In genomic region chr2:122301081-122301920, GRCm38 (mm10) we compare ENCODE assay signal across 7 mouse cellular contexts. TPM values are rescaled to one million over a fixed set of nuclear protein-coding genes. Genes with fewer than 3 reads are reported as not detected.
DNase-seq lines count a peak whose midpoint lies in the region; ATAC-seq lines count a peak whose summit lies in the region.

No protein-coding gene starts in this region.

- no peak for ATAC-seq in stomach, embryonic 15.5 days (ENCODE audit: insufficient read depth, low FRiP score, low read depth)

- H3K27me3 ChIP-seq in megakaryocyte, embryonic 14.5 days (replicated peaks), result peaks cover 96% of the 10 kb centered on the region
- H3K27me3 ChIP-seq in stomach, embryonic 15.5 days (replicated peaks), result peaks cover 91% of the 10 kb centered on the region

- peak; percentile 33 for DNase-seq in urinary bladder, postnatal 14 days (ENCODE audit: low spot score)
- no peak for DNase-seq in urinary bladder, postnatal 10 days (ENCODE audit: low spot score)
- DNase-seq in cerebellum, adult 9-10 months, result peak; percentile 31
- peak; percentile 9 to 11 for DNase-seq in frontal cortex, postnatal 25 days (ENCODE audit: low spot score in 2 of 2)
- peak; percentile 40 for DNase-seq in kidney, postnatal 14 days

- H3K36me3 ChIP-seq in megakaryocyte, embryonic 14.5 days (replicated peaks; ENCODE audit: low read length), result no peaks in the 10 kb centered on the region
- no peaks in the 10 kb centered on the region for H3K36me3 ChIP-seq in stomach, embryonic 15.5 days

- H3K4me2 ChIP-seq in stomach, embryonic 15.5 days, result peak overlapping the region; percentile 66

- peak overlapping the region; percentile 92 for H3K4me3 ChIP-seq in megakaryocyte, embryonic 14.5 days (replicated peaks)
- peak overlapping the region; percentile 30 for H3K4me3 ChIP-seq in stomach, embryonic 15.5 days (replicated peaks)

- H3K27ac ChIP-seq in stomach, embryonic 15.5 days, result no peak overlapping the region

- H3K9me3 ChIP-seq in megakaryocyte, embryonic 14.5 days, result no peaks in the 10 kb centered on the region
- no peaks in the 10 kb centered on the region for H3K9me3 ChIP-seq in stomach, embryonic 15.5 days

- under 1% methylated on average over 48 of the region's 48 CpGs for WGBS in stomach, embryonic 15.5 days

- no peak overlapping the region for H3K9ac ChIP-seq in stomach, embryonic 15.5 days

- H3K4me1 ChIP-seq in megakaryocyte, embryonic 14.5 days, result peaks cover 63% of the 10 kb centered on the region
- H3K4me1 ChIP-seq in stomach, embryonic 15.5 days, result peaks cover 32% of the 10 kb centered on the region

RNA-seq across cellular contexts. Expression of gene Duoxa2, which starts 2.6 kb away (rescaled TPM):
- not detected in 2 replicates for polyA plus RNA-seq in megakaryocyte, embryonic 14.5 days (2012; ENCODE audit: insufficient read depth, low replicate concordance)
- polyA plus RNA-seq in stomach, embryonic 15.5 days (2015; fragmentation: Nextera tagmentation; extraction: Ambion mirVana), result 0.59 and 0.87 TPM in 2 replicates

RNA-seq across cellular contexts. Expression of gene Duox2, which starts 3.1 kb away (rescaled TPM):
- polyA plus RNA-seq in megakaryocyte, embryonic 14.5 days (2012; ENCODE audit: insufficient read depth, low replicate concordance), result not detected in 2 replicates
- polyA plus RNA-seq in stomach, embryonic 15.5 days (2015; fragmentation: Nextera tagmentation; extraction: Ambion mirVana), result 0.15 and 0.35 TPM in 2 replicates

RNA-seq across cellular contexts. Expression of gene Duoxa1, which starts 12.2 kb away (rescaled TPM):
- not detected in 2 replicates for polyA plus RNA-seq in megakaryocyte, embryonic 14.5 days (2012; ENCODE audit: insufficient read depth, low replicate concordance)
- 3.1 and 6.1 TPM in 2 replicates for polyA plus RNA-seq in stomach, embryonic 15.5 days (2015; fragmentation: Nextera tagmentation; extraction: Ambion mirVana)

RNA-seq across cellular contexts. Expression of gene Duox1, which starts 14.2 kb away (rescaled TPM):
- polyA plus RNA-seq in megakaryocyte, embryonic 14.5 days (2012; ENCODE audit: insufficient read depth, low replicate concordance), result not detected in 2 replicates
- polyA plus RNA-seq in stomach, embryonic 15.5 days (2015; fragmentation: Nextera tagmentation; extraction: Ambion mirVana), result 1.0 and 2.0 TPM in 2 replicates
